Mouse (Mus musculus) adrenal gland, postnatal 25 days (tissue): ENCODE measurements around the gene Prkcq. TPM values are rescaled to one million over a fixed set of nuclear protein-coding genes. Genes with fewer than 3 reads are reported as not detected.
A peak's percentile ranks its signal among the peaks of the same experiment; 100 is the strongest.

ENCODE experiments used
- DNase-seq: peaks from one replicate; pipeline ENCODE4 v3.0.0; 2021; ENCODE audit warnings: mixed read lengths
- total RNA-seq: library from RNA; stranded (reverse); gene quantifications from 2 replicates; pipeline ENCODE4 v1.2.3, GENCODE M21; 2021

Gene Prkcq
- total RNA-seq, 1 experiment from 2014 or later: 2.8 TPM

DNA sequence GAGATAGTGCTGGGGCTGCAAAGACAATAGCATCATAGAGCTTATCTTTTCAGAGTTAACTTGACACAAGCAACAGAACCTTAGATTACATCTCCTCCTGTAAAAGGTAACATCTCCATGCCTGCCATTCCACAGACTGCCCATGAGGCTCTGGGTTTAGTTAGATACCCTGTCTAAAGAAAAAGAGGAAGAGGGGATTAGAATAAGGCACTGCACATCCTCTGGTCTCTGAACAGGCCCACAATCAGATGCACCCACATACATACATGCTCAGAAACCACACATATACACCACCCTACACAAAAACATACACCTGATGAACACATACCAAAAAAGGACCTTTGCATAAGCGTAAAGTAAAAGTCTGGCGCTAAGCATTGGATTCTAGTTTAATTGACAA lies 47.4 kb downstream of the Prkcq start:
- no peak for DNase-seq

DNA sequence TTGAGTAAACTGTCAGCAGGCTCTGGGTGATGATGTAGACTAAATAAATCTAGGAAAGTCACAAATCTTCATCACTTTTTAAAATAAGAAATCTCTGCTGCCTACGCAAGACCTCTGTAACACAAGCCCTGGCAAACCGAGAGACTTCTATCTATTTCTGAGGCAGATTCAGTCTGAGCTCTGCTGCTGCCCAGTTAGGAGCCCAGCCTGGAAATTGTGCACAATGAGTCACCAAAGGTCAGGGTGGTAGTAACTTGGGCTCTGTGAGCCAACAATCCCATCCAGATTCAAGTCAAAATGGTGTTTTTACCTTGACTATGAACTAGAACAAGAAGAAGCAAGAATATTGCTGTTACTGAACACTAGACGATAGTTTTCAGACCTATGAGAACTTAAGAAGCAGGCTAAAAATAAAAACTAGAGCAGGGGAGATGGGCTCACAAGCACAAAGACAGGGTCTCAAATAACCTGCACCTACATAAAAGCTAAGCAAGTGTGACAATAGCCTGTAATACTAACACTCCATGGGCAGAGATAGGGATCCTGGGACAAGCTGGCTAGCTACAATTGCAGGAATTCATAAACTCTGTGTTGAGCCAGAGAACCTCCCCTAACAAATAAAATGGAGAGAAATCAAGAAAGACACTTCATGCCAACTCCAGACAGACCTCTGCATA lies 53.0 kb downstream of the Prkcq start:
- DNase-seq: no peak

DNA sequence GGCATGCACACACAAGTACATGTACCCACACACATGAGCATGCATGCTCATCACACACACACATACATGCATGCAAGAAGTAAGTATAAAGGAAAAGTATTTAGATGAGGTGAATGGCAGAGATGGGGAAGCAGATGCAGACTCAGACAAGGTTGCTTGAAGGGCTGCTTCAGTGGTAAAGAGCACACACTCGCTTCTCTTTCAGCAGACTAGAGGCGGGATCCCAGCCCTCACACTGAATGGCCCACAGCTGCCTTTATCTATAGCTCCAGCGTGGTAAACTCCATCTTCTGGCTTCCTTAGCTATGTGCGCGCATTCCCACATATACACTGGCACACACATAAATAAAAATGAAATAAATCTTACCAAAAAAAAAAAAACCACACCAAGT lies 53.6 kb downstream of the Prkcq start:
- DNase-seq: no peak

DNA sequence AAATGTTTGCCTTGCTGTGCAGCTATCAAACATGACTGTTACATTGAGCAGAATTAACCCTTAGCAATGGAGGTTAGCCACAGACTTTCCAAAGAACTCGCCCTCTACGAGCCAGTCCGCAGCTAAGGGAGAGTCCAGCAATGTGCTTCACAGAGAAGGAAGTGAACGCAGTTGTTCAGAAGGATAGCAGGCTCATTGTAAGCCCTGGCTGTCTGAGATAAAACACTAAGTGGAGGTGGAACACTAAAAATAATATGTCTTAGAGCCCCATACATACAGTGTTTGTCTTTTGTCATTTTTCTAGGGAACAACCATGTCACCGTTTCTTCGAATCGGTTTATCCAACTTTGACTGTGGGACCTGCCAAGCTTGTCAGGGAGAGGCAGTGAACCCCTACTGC lies 54.6 kb downstream of the Prkcq start:
- no peak for DNase-seq

DNA sequence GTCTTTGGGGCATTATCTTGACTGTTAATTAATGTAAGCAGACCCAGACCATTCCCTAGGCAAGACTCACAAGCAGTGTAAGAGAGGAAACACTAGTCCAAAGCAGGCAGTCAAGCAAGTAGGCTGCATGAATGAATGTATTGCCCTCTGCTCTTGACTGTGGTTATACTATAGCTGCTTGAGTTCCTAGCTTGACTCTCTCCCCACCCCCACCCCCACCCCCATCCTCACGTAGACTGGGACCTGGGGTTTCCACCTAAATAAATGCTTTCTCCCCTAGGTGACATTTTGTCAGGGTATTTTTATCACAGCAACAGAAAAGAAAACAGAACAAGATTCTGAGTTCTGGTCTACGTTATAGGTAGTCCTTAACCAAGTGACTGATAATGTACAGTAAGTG lies 57.2 kb downstream of the Prkcq start:
- DNase-seq: no peak

DNA sequence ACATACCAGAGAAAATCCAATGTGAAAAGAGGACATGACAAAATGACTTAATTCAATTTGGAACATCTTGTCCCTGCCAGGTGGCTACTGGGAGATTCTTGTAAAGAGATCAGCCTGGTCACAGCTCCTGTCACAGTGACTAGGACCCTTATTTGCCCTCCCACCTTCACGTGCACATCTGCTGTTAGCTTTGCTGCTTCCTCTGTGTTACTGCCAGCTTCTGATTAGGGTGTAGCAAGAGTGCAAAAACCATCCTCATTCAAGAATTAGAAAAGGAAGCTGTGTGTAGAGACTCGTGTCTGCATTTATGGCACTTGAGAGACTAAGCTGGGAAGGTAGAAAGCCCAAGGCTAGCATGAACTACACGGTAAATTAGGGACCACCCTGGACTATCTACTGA lies 59.2 kb downstream of the Prkcq start:
- DNase-seq: no peak

DNA sequence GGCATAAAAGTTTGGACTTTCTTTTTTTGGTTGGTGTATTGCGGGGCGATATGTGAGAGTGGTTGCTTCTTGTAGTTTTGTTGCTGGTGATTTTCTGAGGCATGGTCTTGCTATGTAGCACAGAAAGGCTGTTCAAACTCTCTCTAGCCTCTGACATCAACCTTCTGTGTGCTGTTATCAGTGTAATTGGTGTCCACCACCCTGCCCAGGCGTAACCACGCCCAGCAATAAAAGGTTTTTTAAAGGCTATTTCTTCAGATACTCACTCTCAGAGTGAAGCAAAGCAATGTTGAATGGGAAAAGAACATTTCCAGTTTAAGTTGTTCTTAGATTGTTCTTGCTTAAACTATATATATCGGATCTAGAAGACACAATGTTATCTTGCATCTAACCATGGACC lies 60.1 kb downstream of the Prkcq start:
- DNase-seq: no peak

DNA sequence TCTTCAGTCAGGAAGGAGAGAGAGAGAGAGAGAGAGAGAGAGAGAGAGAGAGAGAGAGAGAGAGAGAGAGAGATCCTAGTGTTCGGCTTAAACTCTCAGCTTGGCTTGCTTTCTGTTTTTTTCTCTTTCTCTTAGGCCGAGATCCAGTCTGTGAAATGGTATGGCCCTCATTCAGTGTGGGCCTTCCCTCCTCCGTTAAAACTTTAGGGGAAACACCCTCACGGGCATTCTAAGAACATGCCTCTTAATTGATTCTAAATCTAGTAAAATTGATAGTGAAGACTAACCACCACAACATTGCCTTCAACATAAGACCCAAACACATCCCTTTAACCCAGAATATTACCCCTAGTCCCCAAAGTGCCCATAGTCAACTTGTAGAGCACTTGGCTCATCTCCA lies 66.3 kb downstream of the Prkcq start:
- DNase-seq: no peak

DNA sequence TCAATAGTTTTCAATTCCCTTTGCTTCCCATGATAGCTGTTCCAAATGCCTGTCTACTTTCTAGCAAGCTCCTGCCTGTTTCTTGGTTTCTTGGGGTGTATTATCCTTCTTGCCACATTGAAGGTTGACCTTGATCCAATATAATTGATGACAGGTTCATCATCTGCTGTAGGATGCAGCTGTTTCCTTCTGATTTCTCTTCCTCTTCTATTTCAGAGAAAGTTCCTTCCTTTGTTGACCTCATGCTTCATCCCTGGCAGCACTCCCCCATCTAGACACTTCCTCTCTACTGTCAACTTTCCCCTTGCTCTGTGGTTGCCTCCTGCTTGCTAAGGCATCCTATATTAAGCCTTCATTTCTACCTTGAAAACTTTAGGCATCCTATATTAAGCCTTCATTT lies 67.6 kb downstream of the Prkcq start:
- no peak for DNase-seq

DNA sequence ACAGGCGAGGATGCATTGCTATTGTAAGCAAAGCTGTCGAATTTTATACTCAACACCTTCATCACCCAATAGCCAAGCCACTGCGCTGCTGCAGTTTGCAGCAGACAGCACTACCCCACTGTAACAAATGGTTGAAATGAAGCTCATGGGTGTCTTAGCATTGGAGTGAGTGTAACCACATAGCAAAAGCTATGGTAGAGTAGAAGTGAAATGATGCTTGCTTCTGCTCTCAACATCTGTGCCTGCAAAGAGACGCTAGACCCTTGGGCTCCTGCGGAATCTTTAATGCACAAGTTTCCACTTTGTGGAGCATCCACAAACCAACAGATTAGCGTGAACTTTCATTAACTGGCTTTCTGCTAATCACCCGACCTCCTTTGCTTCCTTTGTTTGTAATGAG lies 74.0 kb downstream of the Prkcq start:
- DNase-seq: no peak

DNA sequence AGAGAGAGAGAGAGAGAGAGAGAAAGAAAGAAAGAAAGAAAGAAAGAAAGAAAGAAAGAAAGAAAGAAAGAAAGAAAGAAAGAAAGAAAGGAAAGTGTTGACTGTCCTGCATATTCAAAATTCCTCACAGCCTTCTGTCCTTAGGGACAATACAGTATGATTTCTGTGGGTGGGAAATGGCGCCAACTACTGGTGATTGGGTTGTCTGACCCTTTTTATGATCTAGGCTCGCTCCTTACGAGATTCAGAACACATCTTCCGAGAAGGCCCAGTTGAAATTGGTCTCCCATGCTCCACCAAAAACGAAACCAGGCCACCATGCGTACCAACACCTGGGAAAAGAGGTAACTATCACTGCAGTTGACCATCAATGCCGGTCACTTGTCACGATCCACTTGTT lies 82.0 kb downstream of the Prkcq start:
- peak; percentile 22 for DNase-seq

DNA sequence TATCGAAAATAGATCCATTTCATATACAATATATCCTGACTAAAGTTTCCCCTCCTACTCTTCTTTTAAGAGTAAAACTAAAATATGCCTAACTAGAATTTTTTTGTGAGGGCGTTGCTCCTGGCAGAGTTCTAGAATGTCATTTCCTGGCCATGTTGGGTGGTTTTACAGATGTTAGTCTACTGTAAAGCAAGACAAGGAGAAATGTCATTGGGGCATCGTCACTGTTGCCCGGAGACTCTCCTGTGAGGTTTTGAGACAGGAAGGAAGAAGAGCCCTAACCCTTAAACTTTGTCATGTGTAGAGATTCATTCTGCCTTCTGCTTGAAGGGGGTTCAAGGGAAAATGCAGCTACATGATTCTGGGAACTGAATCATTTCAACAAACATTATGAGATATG lies 82.5 kb downstream of the Prkcq start:
- no peak for DNase-seq

DNA sequence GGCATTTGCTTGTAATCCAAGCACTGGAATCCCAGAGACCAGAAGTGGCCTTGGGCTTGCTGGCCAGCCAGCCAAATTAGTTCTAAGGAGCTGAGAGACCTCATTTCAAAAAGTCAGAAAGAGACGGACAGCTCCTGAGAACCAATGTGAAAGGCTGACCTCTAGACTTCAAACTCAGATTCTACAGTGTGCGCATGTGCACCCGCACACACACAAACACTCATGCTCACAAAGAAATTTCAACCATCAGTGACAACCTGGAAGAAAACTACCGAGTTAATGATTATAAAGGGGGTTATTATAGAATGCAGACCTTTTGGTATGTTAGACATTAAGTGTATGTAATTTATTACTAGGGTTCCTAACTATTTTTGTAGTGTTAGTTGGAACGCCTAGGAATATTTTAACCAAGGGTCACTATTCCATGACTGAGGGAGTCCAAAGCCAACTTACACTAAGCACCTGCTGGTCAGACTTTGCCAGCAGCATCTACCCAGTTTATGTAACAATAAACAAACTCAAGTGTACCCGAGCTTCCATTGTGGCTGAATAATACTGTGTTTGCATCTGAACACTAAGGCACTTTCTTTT lies 85.4 kb downstream of the Prkcq start:
- DNase-seq: no peak

DNA sequence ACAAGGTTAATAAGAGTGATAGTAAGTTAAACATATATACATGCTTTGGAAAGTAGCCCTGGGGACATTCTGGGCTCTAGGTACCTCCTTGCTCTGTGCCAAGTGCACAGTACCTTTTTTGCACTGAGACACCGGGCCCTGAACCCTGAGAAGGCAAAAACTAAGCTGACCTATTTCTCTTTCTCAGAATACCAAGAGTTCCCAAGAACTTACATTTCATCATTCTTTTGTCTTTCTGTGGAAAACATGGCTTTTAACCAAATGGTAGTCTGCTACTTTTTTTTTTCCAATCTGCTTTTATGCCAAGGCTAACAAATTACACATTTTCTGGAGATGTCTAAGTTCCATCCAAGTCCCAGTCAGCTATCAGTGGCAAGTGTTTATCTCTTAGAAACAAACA lies 86.3 kb downstream of the Prkcq start:
- DNase-seq: no peak

DNA sequence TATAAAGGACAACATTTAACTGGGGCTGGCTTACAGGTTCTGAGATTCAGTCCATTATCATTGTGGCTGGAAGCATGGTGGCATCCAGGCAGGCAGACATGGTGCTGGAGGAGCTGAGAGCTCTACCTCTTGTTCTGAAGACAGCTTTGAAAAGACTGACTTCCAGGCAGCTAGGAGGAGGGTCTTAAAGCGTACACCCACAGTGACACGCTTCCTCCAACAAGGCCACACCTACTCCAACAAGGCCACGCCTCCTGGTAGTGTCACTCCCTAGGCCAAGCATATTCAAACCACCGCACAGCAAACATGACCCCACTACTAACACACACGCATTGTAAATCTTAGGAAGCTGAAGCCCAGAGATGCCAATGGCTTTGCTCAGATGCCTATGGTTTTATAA lies 87.5 kb downstream of the Prkcq start:
- DNase-seq: no peak

DNA sequence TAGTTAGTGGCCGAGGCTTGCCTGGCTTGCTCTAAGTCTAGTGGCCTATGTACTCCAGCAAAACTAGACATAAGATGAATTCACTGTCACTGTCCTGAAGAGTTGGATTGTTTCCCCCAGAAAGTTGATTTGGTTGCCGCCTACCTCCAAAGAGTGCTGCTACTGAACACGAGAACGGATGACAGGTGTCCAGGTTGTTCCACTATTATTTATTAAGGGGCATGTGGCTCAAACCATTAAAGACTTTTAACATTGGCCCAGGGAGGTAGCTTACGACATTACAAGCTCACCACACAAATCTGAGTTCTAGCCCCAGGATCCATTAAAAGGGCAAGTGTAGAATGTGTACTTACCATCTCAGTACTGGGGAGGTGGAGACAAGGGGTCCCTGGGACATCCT lies 92.9 kb downstream of the Prkcq start:
- no peak for DNase-seq

DNA sequence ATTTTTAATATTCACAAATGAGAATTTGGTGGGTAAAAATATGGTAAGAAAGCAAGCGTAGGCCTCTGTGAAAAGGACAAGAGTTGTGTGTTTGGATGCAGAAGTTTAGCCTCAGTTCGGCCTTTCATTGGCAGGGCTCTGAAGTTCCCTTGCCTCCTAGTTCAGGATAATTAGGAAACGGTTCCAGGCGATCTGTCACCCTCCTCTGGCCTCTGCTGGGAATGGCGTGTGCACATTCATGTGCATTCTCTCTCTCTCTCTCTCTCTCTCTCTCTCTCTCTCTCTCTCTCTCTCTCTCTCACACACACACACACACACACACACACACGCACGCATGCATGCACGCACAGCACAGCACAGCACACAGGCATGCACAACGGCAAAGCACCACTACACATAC lies 93.5 kb downstream of the Prkcq start:
- DNase-seq: no peak

DNA sequence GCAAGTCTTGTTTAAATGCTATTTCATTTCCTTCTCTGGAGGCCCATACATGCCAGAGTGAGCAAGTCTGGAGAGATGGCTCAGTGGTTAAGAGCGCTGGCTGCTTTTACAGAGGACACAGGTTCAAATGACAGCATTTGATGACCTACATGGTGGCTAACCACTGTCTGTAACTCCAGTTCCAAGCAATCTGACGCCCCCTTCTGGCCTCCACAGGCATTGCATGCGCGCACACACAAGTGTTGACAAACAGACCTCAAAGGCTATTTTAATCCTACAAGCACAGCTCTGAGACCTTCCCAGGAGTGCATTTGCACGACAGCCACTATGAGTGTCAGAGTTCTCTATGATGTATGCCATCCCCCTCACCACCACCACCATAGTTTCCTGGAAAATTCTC lies 94.4 kb downstream of the Prkcq start:
- DNase-seq: no peak

DNA sequence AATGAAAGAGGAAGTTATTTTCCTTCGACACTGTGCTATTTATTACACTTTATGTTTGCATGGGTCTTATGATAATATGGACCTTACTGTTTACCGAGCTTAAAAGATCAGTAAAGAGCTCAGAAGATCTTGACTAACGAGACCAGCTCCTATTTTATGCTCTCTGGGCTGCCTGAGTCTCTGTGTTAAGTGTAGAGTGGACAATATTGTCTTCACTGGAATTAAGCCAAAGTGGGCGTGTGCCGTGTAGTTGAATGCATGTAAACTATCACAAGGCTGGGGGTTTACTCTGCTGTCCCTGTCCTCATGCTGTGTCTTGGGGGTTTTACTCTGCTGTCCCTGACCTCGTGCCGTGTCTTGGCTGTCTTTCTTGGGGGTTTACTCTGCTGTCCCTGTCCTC lies 107.1 kb downstream of the Prkcq start:
- no peak for DNase-seq

DNA sequence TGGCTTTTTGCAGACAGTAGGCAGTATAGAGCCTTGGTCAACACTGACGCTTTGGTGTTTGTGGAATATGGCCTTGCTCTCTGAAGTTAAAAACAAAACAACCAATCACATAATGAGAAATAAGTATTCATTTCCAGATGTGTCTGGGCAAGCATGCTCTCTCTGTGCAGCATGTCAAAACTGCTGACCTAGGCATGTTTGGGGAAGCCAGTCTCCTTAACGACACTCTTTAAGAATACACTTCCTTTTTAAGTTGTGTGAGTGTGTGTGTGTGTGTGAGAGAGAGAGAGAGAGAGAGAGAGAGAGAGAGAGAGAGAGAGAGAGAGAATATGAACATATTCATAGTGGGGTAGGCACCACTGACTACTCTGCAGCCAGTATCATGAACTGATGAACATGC lies 108.3 kb downstream of the Prkcq start:
- no peak for DNase-seq

DNA sequence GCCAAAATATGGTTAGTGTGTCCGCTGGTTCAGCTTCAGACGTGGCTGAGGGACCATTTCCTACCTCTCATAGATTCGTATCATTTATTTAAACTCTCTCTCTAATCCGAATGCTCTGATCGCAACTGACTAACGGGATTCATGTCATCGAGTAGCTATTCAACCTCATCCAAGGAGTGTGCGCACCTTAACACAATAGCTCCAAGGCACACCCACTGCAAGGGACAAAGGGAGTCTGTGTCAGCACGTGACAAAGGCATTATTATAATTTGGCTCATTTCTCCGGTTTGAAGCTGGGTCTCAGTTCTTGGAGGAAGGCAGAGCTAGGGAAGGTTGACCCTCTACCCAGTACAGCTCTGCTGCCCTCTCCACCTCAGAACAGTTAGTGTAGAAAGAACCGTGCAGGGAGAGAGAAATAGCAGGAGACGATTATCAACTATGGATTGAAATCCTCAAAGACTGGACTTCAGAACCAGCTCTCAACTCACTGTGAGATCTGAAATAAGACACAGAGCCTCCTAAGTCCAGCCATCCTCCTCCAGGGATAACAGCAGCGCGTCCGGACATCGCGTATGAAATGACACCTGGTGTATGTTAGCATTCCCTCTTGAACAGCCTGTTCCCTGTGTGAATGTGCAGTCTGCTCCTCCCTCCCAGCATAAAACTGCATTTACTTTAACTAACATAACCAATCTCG lies 116.1 kb downstream of the Prkcq start:
- no peak for DNase-seq

DNA sequence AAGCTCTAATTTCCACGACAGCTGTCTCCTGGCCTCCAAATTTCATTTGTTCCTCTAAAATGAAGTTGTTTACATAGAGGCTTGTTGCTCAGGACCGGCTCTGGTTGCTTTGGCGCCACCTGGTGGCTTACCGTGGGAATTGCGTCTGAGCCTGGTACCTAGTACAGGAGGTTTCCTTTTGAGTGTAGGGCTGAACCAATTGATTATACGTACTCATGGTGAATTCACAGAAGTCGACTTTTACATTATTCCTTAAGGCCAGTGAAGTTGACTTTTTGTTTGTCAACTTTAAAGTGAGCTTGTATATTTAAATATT lies 116.6 kb downstream of the Prkcq start:
- peak; percentile 77 for DNase-seq

DNA sequence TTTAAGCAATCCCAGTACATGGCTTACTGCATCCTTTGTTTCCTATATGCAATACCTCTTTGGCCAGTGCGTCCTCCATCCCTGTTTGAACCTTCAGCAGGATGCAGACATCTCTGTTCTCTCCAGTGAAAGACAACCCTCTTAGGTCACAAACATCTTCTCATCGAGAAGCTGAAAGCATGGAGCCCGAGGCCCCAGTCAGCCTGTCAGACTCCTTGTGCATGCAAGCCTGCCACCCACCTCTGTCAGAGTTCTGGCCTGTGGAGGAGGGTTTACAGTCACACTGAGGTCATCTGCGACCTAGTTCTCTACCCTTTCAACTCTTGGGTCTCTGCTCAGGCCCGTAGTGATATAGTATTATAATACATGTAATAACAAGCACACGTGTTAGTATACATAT lies 119.0 kb downstream of the Prkcq start:
- no peak for DNase-seq
